Mouse (Mus musculus) hindbrain, embryonic 16.5 days (tissue): ENCODE measurements around the gene Hist1h2bl. TPM values are rescaled to one million over a fixed set of nuclear protein-coding genes. Genes with fewer than 3 reads are reported as not detected.
"Not testable (repeated sequence)": the region's sequence is repeated elsewhere in the genome, so short reads cannot be mapped to it uniquely, and the experiment has no call there.

Source experiments
- ATAC-seq: fragments of 200-750 bp; cut with Nextera tagmentation; 2 replicates; pipeline ENCODE4 v1.8.0; 2017; ENCODE audit warnings: moderate TSS enrichment, moderate library complexity
- H3K27ac ChIP-seq: fragments of 300-500 bp; sonication (generic); 2 replicates; pipeline ENCODE4 v1.5.1; 2014; ENCODE audit warnings: low read depth, mild to moderate bottlenecking, control low read depth, low read length, moderate library complexity
- H3K27me3 ChIP-seq: fragments of 300-500 bp; sonication (generic); replicated peaks from 2 replicates; pipeline ENCODE4 v1.6.1; 2014; ENCODE audit warnings: low read length; ENCODE audit not compliant: control insufficient read depth, insufficient read depth
- H3K36me3 ChIP-seq: fragments of 300-500 bp; sonication (generic); 2 replicates; pipeline ENCODE4 v1.6.1; 2014; ENCODE audit warnings: mild to moderate bottlenecking, low read length, moderate library complexity, mixed read lengths; ENCODE audit not compliant: control insufficient read depth, insufficient read depth
- H3K4me1 ChIP-seq: fragments of 300-500 bp; sonication (generic); 2 replicates; pipeline ENCODE4 v1.6.1; 2014; ENCODE audit warnings: low read depth, low read length; ENCODE audit not compliant: control insufficient read depth, insufficient read depth
- H3K4me2 ChIP-seq: fragments of 300-500 bp; sonication (generic); 2 replicates; pipeline ENCODE4 v1.6.1; 2014; ENCODE audit warnings: mild to moderate bottlenecking, low read length, control low read depth, moderate library complexity
- H3K4me3 ChIP-seq: fragments of 300-500 bp; sonication (generic); 2 replicates; pipeline ENCODE4 v1.5.1; 2014; ENCODE audit warnings: mild to moderate bottlenecking, low read length, control low read depth, moderate library complexity
- H3K9ac ChIP-seq: fragments of 300-500 bp; sonication (generic); 2 replicates; pipeline ENCODE4 v1.6.1; 2014; ENCODE audit warnings: low read depth, mild to moderate bottlenecking, control low read depth, low read length, moderate library complexity
- H3K9me3 ChIP-seq: fragments of 300-500 bp; sonication (generic); 2 replicates; pipeline ENCODE4 v1.6.1; 2014; ENCODE audit warnings: mild to moderate bottlenecking, low read length, moderate library complexity; ENCODE audit not compliant: control insufficient read depth
- whole genome bisulfite sequencing: fragments of 180-500 bp; shearing (Covaris S2); extraction: QIAGEN DNeasy Blood & Tissue Kit; methylation state at CpG from one replicate; pipeline ENCODE4 v1.1.7; 2014; 5-methylcytosine and 5-hydroxymethylcytosine counted together
- polyA plus RNA-seq: library from polyadenylated mRNA; unstranded; fragments of >200 nt; fragmentation: Nextera tagmentation; extraction: Ambion mirVana; gene quantifications from 2 replicates; pipeline ENCODE4 v1.2.1, GENCODE M21; 2015

Hist1h2bl gene
- polyA plus RNA-seq, 1 experiment from 2014 or later = not detected

- peak within 1 kb of the TSS; percentile 60 for H3K9ac ChIP-seq
- peak within 1 kb of the TSS; percentile 78 for H3K4me2 ChIP-seq
- H3K4me3 ChIP-seq = peak within 1 kb of the TSS; percentile 48
- H3K27me3 ChIP-seq, H3K36me3 ChIP-seq, H3K9me3 ChIP-seq: not testable (repeated sequence)
- H3K27ac ChIP-seq = peak within 1 kb of the TSS; percentile 79
- peak; percentile 92 for ATAC-seq
- peaks cover 18% of the 10 kb centered on the region for H3K4me1 ChIP-seq
- WGBS = under 1% methylated on average over 39 of the region's 56 CpGs
Measured at GRCm38 (mm10) chr13:21750159-21751017, 34.4 kb upstream of the Hist1h2bl start, which contains the start of gene Hist1h4k. Gene Hist1h4k, minus strand, starts transcription at chr13:21750505.

DNA sequence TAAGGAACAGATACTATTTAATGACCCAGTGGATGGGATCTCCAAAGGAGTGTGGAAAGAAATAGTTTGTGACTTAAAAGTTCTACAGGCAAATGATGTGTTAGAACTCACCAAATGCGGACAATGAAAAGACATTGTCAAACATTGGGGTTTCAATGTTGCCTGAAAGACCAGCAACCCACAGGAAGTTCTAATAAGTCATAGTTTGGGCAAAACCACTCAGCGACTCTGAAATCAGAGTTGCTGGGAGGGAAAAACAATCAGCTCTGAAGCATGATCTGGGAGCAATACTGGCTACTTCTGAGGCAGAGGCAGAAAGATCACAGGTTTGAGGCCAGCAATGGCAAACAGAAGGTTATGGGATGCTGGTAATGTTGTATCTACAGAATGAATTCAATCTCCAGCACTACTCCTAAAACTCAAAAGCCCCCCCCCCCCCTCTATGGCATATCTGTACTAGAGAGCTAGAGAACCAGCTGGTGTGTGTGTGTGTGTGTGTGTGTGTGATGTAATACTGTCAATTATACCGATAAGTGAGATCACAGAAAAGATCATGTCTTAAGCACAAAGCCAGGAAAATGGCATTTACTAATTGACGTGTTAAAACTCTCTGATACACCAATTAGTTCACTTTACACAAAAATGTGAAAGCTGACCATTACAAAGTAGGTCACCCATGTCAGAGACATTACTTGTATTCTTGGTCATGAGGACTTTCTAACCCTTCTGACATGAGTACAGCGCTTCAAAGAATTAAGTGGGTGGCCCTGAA, 33.6 kb upstream of the Hist1h2bl start:
- WGBS = 4% methylated on average over 5 of the region's 5 CpGs
- ATAC-seq = no peak

DNA sequence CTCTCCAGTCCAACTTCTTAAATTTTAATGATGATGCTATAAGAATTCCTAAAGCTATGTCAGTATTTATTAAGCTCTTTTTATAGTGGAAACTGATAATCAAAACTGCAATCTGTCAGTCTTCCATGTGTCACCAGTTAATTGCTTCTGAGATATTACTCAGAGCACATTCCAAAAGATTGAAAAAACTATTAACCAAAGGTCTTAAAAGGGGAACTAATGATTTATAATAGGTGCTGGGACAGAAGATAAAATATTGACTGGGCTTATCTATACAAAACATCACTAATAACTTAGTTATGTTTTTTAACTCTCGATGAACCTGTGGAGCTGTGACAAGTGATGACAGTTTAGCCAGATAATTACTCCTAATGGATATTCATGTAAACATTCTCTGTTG, 29.1 kb upstream of the Hist1h2bl start:
- Histone ChIP-seq H3K4me3 (no peak overlapping the region), H3K4me2 (no peak overlapping the region), H3K36me3 (no peaks in the 10 kb centered on the region), H3K9me3 (no peaks in the 10 kb centered on the region), H3K9ac (no peak overlapping the region), H3K27me3 (no peaks in the 10 kb centered on the region), H3K27ac (no peak overlapping the region), H3K4me1 (peaks cover 8% of the 10 kb centered on the region)
- WGBS = 93% methylated on average over 1 of the region's 1 CpGs
- no peak for ATAC-seq

More for the DNA sequence above, 33.6 kb upstream of the Hist1h2bl start:
- Histone ChIP-seq H3K9me3 (no peaks in the 10 kb centered on the region), H3K4me2 (peak overlapping the region; percentile 78), H3K4me3 (peak overlapping the region; percentile 48), H3K27me3 (no peaks in the 10 kb centered on the region), H3K9ac (peak overlapping the region; percentile 60), H3K27ac (peak overlapping the region; percentile 70), H3K4me1 (peaks cover 15% of the 10 kb centered on the region), H3K36me3 (no peaks in the 10 kb centered on the region)

DNA sequence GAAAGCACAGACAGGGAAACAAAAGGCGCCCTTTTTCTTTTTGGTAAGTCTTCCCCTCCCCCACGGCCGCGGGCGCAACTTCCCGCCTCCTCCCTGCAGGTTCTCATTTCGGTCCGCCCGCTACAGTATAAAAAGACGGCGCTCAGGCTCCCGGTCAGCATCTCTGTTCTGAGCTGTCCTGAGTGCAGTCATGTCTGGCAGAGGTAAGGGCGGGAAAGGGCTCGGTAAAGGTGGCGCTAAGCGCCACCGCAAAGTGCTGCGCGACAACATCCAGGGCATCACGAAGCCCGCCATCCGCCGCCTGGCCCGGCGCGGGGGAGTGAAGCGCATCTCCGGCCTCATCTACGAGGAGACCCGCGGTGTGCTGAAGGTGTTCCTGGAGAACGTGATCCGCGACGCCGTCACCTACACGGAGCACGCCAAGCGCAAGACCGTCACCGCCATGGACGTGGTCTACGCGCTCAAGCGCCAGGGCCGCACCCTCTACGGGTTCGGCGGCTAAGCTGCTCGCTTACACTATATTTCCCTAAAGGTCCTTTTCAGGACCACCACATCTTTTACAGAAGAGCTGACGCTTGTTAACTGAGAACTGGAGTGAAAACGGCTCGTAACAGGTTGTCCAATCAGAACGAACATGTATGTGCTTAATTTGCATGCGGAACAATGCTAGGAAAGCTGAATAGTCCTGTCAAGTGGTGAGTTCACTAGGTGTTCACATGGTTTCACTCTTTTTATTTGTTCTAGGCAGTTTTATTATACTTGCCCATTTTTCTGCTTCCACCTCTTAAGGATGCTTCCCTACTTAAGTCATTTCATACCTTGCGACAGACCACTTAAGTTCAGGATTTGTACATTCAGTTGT, 19.2 kb upstream of the Hist1h2bl start, which contains the start of gene Hist1h4j:
Gene Hist1h4j (plus strand): TSS at position 159 of the 862 bp plus-strand sequence.
- Histone ChIP-seq H3K4me2 (peak within 1 kb of the TSS; percentile 85), H3K4me3 (peak within 1 kb of the TSS; percentile 51), H3K9ac (peak within 1 kb of the TSS; percentile 64), H3K27ac (peak within 1 kb of the TSS; percentile 93)
- WGBS = under 1% methylated on average over 34 of the region's 56 CpGs
- not testable (repeated sequence) for H3K9me3 ChIP-seq, H3K36me3 ChIP-seq, H3K4me1 ChIP-seq, H3K27me3 ChIP-seq
- peak; percentile 92 for ATAC-seq

DNA sequence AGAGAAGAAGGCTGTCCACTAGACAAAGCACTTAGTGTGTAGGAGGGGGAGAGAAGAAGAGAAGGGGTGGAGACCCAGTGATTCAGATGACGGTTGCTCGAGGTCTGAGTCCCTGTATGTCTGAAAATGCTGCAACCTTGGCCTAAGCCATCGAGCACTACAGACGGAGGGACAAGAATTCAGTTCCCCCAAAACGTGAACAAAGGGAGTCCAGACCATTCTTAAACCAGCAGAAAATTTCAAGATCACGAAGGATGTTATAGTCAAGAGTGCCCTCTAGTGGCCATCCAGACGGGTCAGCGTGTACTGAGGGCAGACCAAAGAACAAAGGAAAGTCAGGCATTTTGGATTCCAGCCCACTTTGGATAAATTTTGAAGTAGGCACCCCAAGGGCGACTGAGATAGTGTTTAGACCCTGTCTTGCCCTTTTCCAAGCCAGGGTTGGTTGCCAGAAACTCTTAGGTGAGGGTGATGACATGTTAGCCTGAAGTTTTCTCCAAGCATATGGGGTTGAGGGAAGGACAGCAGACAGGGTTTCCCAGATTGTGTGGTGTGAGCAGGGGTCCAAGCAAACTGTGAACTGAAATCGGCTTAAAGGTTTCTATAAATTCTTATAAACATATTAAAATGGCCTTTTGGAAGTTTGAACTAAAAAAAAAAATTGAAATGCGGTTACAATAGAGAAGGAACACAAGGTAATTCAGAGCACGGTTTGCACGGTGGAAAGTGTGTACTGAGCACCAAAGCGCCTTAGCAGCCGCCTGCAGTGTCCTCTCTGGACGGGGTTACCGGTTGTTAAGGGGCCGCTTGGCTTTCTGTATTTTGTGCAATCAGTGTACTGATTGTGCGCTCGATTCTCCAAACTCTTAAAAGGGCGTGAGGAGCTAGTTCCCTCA, 18.3 kb upstream of the Hist1h2bl start:
- under 1% methylated on average over 21 of the region's 21 CpGs for WGBS
- Histone ChIP-seq H3K4me1 (peaks cover 10% of the 10 kb centered on the region), H3K4me3 (peak overlapping the region; percentile 51), H3K27me3 (no peaks in the 10 kb centered on the region), H3K36me3 (no peaks in the 10 kb centered on the region), H3K9me3 (no peaks in the 10 kb centered on the region), H3K27ac (peak overlapping the region; percentile 93), H3K9ac (peak overlapping the region; percentile 64), H3K4me2 (peak overlapping the region; percentile 85)
- peak; percentile 82 for ATAC-seq

DNA sequence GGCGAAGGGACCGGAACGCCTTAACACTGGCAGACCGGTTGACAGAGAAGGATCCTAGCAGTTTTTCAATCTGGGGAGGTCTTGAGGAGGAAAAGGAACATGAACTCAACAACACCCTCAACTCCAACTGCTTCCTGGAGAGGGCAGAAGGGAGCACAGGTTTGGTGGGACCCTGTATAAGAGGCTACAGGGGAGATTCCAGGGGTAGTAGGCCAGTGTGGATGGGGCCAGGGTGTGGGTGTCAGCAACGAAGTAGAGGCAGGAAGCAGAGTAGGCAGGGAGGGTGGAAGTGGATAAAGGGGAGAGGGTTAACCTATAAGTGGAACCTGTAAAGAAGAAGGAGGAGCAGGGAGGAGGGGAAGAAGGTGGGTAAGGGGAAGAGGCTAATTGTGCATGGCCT, 17.5 kb upstream of the Hist1h2bl start:
- no peak overlapping the region; the same call in 1 of the 2 replicates for H3K4me2 ChIP-seq

GRCm38 (mm10) chr13:21729544-21729943, 13.6 kb upstream of the Hist1h2bl start:
- H3K9me3 ChIP-seq = no peaks in the 10 kb centered on the region
- ATAC-seq = no peak
- H3K9ac ChIP-seq = no peak overlapping the region
- no peak overlapping the region for H3K4me3 ChIP-seq
- H3K27me3 ChIP-seq = no peaks in the 10 kb centered on the region
- H3K36me3 ChIP-seq = no peaks in the 10 kb centered on the region
- no peak overlapping the region for H3K4me2 ChIP-seq
- no peak overlapping the region for H3K27ac ChIP-seq
- peaks cover 5% of the 10 kb centered on the region; the same call in 1 of the 2 replicates for H3K4me1 ChIP-seq
- 77% methylated on average over 1 of the region's 1 CpGs for WGBS

More for the DNA sequence above, 17.5 kb upstream of the Hist1h2bl start:
- Histone ChIP-seq H3K9ac (peak overlapping the region; percentile 64; the same call in 1 of the 2 replicates), H3K4me3 (no peak overlapping the region), H3K9me3 (no peaks in the 10 kb centered on the region), H3K27ac (peak overlapping the region; percentile 93), H3K4me1 (peaks cover 10% of the 10 kb centered on the region), H3K36me3 (no peaks in the 10 kb centered on the region), H3K27me3 (no peaks in the 10 kb centered on the region)
- peak; percentile 18 for ATAC-seq
- WGBS = 70% methylated on average over 5 of the region's 5 CpGs
